Mouse (Mus musculus): Measurements from ENCODE around the gene Mcfd2. TPM values are rescaled to one million over a fixed set of nuclear protein-coding genes. Genes with fewer than 3 reads are reported as not detected.

Gene Mcfd2
- polyA plus RNA-seq, 1 experiment from 2014 or later, result 231 TPM

DNA sequence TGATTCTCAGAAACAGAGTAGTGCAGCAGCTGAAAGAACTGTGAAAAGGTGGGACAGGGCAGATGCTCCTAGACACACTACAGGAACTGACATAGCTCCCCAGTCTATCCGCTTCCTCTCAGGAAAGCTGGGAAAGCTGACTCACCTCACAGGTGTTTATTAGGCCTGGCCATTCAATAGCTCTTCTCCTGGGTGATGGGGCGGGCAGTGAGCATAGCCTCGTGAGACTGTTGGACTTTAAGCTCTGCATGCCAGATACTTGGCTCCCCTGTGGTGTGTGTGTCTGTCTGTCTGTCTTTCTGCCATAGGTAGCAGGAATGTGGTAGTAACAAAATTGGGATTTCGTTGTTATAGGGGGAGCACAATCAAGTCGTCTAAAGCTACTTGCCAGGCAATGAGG lies 23.6 kb upstream of the Mcfd2 start:
- no peaks in the 10 kb centered on the region for H3K9me3 ChIP-seq (ENCODE audit: control insufficient read depth)
- peak; percentile 83 for ATAC-seq
- peak overlapping the region; percentile 83 for H3K27ac ChIP-seq (ENCODE audit: low read depth, low read length)
- 46% methylated on average over 5 of the region's 5 CpGs for WGBS
- H3K4me1 ChIP-seq (replicated peaks; ENCODE audit: control insufficient read depth, insufficient read depth, low read length), result peaks cover 12% of the 10 kb centered on the region; the same call in 1 of the 2 replicates
- H3K9ac ChIP-seq (ENCODE audit: low read depth, low read length), result no peak overlapping the region
- no peaks in the 10 kb centered on the region for H3K27me3 ChIP-seq (replicated peaks; ENCODE audit: control insufficient read depth, insufficient read depth, low read length)
- H3K36me3 ChIP-seq (ENCODE audit: control insufficient read depth, insufficient read depth), result peaks cover 20% of the 10 kb centered on the region
- H3K4me3 ChIP-seq (ENCODE audit: low read depth, low read length), result no peak overlapping the region
- no peak overlapping the region; the same call in 1 of the 2 replicates for H3K4me2 ChIP-seq (replicated peaks; ENCODE audit: low read depth)
- no peak for TF ChIP-seq CTCF (IDR thresholded peaks at IDR 0.05; ENCODE audit: low read depth)

DNA sequence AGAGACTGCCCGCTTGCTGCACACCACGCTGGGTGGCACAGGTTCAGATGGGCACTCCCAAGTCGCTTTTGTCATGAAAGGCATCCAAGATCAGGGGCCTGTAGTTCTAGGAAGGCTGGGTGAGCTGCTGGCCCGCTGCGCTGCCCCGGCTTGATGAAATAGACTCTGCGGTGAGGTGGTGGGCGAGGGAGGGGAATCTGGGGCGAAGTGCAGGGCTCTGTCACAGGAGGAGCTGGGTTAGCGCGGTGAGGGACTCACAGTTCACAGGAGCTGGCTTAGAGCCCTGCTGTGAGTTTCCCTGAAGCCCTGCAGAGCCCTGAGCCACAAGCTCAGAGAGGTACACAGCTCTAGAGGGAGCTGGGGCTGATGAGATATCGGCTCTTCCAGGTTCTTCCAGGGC lies 22.4 kb upstream of the Mcfd2 start:
- Histone ChIP-seq H3K4me2 (replicated peaks; ENCODE audit: low read depth) (no peak overlapping the region), H3K9ac (ENCODE audit: low read depth, low read length) (no peak overlapping the region), H3K27ac (ENCODE audit: low read depth, low read length) (peak overlapping the region; percentile 83), H3K4me3 (ENCODE audit: low read depth, low read length) (no peak overlapping the region), H3K4me1 (replicated peaks; ENCODE audit: control insufficient read depth, insufficient read depth, low read length) (peaks cover 12% of the 10 kb centered on the region; the same call in 1 of the 2 replicates), H3K27me3 (replicated peaks; ENCODE audit: control insufficient read depth, insufficient read depth, low read length) (no peaks in the 10 kb centered on the region), H3K36me3 (ENCODE audit: control insufficient read depth, insufficient read depth) (peaks cover 7% of the 10 kb centered on the region), H3K9me3 (ENCODE audit: control insufficient read depth) (no peaks in the 10 kb centered on the region)
- ATAC-seq, result no peak
- TF ChIP-seq CTCF (IDR thresholded peaks at IDR 0.05; ENCODE audit: low read depth), result no peak
- WGBS, result 63% methylated on average over 12 of the region's 12 CpGs

DNA sequence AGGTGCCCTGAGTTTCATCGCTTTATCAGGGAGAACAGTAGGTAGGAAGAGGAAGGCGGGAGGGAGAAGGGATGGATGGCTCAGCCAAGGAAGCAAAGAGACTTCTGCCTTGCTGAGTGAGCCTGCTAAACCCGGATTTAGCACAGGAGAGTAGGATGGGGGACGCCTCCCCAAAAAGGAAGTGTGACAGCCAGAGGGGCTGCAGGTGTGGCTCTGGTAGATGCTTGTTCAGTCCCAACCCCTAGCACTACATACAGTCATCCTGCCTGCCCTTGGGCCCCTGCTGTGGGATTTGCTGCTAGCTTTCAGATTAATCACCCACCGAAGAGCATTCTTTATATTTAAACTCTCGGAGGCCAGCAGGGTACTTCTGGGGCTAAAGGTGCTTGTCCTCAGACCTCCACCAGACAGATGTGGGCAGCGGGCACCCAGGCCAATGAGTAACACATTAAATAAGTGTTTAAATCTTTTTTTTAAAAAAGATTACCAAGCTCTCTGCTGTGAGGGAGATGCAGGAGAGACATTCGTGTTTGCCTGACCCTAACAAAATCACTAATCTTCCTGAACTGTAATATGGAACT lies 21.6 kb upstream of the Mcfd2 start:
- Histone ChIP-seq H3K4me2 (replicated peaks; ENCODE audit: low read depth) (no peak overlapping the region), H3K27ac (ENCODE audit: low read depth, low read length) (no peak overlapping the region), H3K27me3 (replicated peaks; ENCODE audit: control insufficient read depth, insufficient read depth, low read length) (no peaks in the 10 kb centered on the region), H3K4me1 (replicated peaks; ENCODE audit: control insufficient read depth, insufficient read depth, low read length) (peaks cover 12% of the 10 kb centered on the region; the same call in 1 of the 2 replicates), H3K9me3 (ENCODE audit: control insufficient read depth) (no peaks in the 10 kb centered on the region), H3K4me3 (ENCODE audit: low read depth, low read length) (no peak overlapping the region), H3K36me3 (ENCODE audit: control insufficient read depth, insufficient read depth) (no peaks in the 10 kb centered on the region; the same call in 1 of the 2 replicates), H3K9ac (ENCODE audit: low read depth, low read length) (no peak overlapping the region)
- WGBS, result 70% methylated on average over 8 of the region's 8 CpGs
- ATAC-seq, result no peak
- TF ChIP-seq CTCF (IDR thresholded peaks at IDR 0.05; ENCODE audit: low read depth), result no peak

DNA sequence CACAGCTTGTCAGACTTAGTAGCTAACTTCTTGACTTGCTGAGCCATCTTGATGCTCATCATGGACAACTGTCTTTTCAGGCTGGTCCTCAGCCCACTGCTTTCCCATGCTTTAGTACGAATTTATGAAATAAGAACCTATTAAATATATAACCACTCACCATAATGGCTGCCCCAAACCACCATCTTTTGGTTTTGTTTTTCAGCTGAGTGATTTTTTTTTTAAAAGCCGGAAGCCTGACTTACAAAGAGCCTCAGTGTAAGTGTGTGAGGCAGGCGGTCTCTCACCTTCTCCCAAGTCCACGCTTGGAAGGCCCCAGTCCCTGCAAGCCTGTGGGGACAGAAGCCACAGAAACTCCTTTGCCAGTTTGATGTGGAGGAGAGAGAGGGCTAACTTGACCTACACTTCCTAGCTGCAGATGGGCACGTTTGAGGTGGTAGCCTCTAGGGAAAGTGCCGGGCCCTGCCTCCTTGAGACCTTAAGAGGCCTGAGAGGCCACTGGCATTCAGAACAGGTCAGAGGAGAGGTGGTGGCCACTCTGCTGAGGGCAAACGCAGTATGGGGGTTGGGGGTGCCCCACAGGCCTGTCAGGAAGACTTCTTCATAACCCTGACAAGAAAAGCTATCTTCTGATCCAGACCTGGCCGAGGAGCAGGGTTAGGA lies 20.9 kb upstream of the Mcfd2 start:
- H3K4me3 ChIP-seq (ENCODE audit: low read depth, low read length), result no peak overlapping the region
- no peak for TF ChIP-seq CTCF (IDR thresholded peaks at IDR 0.05; ENCODE audit: low read depth)
- WGBS, result 74% methylated on average over 8 of the region's 8 CpGs
- no peaks in the 10 kb centered on the region for H3K9me3 ChIP-seq (ENCODE audit: control insufficient read depth)
- ATAC-seq, result no peak
- peaks cover 10% of the 10 kb centered on the region for H3K4me1 ChIP-seq (replicated peaks; ENCODE audit: control insufficient read depth, insufficient read depth, low read length)
- no peak overlapping the region for H3K9ac ChIP-seq (ENCODE audit: low read depth, low read length)
- no peak overlapping the region for H3K4me2 ChIP-seq (replicated peaks; ENCODE audit: low read depth)
- no peaks in the 10 kb centered on the region; the same call in 1 of the 2 replicates for H3K36me3 ChIP-seq (ENCODE audit: control insufficient read depth, insufficient read depth)
- no peak overlapping the region for H3K27ac ChIP-seq (ENCODE audit: low read depth, low read length)
- no peaks in the 10 kb centered on the region for H3K27me3 ChIP-seq (replicated peaks; ENCODE audit: control insufficient read depth, insufficient read depth, low read length)

DNA sequence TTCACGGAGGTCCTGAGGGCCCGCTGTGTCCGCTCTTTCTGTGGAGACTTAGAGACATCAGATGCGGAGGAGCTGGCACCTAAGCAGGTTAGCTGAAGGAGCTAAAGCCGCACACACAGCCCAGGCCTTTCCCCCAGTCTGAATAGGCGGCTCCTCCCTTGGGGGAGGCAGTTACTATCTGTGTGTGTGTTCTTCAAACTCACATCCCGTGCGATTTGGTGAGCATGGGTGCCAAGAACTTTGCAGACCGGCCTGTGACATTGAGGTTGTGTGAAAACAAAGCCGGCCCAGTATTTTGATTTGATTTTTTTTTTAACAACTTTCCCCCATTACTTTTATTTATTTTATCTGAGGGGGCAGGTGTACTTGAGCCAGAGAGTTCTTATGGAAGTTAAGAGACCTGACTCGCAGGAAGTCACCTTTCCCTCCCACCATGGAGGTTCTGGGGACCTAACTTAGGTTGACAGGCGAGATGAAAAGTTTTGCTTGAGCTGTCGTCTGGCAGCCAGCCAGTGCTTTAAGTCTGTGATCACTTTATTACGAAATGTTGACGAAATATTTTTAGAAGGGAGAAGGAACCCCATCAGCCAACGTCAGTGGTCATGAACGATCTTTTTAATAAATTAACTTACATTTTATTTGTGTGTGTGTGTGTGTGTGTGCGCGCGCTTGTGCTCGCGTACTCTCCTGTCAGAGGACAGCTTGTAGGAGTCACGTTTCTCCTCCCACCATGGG lies 20.2 kb upstream of the Mcfd2 start:
- H3K4me1 ChIP-seq (replicated peaks; ENCODE audit: control insufficient read depth, insufficient read depth, low read length), result peaks cover 12% of the 10 kb centered on the region; the same call in 1 of the 2 replicates
- 0 out of 2 replicates have a peak overlapping the region, but pooled peaks have one; percentile 2 for H3K9ac ChIP-seq (ENCODE audit: low read depth, low read length)
- no peaks in the 10 kb centered on the region for H3K9me3 ChIP-seq (ENCODE audit: control insufficient read depth)
- 74% methylated on average over 23 of the region's 23 CpGs for WGBS
- H3K4me2 ChIP-seq (replicated peaks; ENCODE audit: low read depth), result 0 out of 2 replicates have a peak overlapping the region, but pooled peaks have one; percentile 90
- no peaks in the 10 kb centered on the region for H3K27me3 ChIP-seq (replicated peaks; ENCODE audit: control insufficient read depth, insufficient read depth, low read length)
- no peak overlapping the region for H3K4me3 ChIP-seq (ENCODE audit: low read depth, low read length)
- ATAC-seq, result no peak
- no peak overlapping the region for H3K27ac ChIP-seq (ENCODE audit: low read depth, low read length)
- no peaks in the 10 kb centered on the region for H3K36me3 ChIP-seq (ENCODE audit: control insufficient read depth, insufficient read depth)
- no peak for TF ChIP-seq CTCF (IDR thresholded peaks at IDR 0.05; ENCODE audit: low read depth)

DNA sequence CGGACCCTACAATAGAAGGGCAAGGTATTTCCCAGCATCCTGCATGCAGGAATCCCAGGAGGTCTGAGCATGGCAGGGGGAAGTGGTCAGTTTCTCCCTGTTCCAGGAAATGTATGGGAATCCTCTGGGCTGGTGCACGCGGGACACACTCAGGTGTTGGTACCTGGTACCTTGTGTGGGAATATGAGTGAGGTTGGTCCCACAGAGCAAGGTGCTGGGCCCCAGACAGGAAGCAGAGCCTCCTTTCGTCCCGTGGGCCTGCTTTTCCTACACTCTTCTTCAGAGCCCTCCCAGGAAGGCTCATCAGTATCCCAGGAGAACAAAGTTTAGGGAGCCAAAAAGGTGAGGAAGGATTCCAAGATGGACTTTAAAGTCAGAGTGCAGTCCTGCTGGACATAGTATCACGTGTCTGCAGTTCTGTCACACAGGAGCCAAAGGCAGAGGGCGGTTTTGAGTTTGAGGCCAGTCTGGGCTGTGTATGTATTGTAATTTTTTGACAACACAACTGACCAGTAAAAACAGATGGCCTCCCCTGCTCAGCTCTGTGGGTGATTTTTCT lies 18.8 kb upstream of the Mcfd2 start:
- H3K9me3 ChIP-seq (ENCODE audit: control insufficient read depth), result no peaks in the 10 kb centered on the region
- H3K27me3 ChIP-seq (replicated peaks; ENCODE audit: control insufficient read depth, insufficient read depth, low read length), result no peaks in the 10 kb centered on the region
- H3K4me3 ChIP-seq (ENCODE audit: low read depth, low read length), result peak overlapping the region; percentile 62
- no peak for TF ChIP-seq CTCF (IDR thresholded peaks at IDR 0.05; ENCODE audit: low read depth)
- peak overlapping the region; percentile 90 for H3K4me2 ChIP-seq (replicated peaks; ENCODE audit: low read depth)
- peaks cover 12% of the 10 kb centered on the region; the same call in 1 of the 2 replicates for H3K4me1 ChIP-seq (replicated peaks; ENCODE audit: control insufficient read depth, insufficient read depth, low read length)
- WGBS, result 56% methylated on average over 7 of the region's 7 CpGs
- H3K27ac ChIP-seq (ENCODE audit: low read depth, low read length), result peak overlapping the region; percentile 96; the same call in 1 of the 2 replicates
- no peaks in the 10 kb centered on the region for H3K36me3 ChIP-seq (ENCODE audit: control insufficient read depth, insufficient read depth)
- peak overlapping the region; percentile 82 for H3K9ac ChIP-seq (ENCODE audit: low read depth, low read length)
- no peak for ATAC-seq
